Mouse (Mus musculus): ENCODE measurements around the gene Prss53. TPM values are rescaled to one million over a fixed set of nuclear protein-coding genes. Genes with fewer than 3 reads are reported as not detected.

Prss53 gene
- polyA plus RNA-seq, 1 experiment: not detected

GRCm38 (mm10) chr7:127919290-127919689 lies 28.5 kb upstream of the Prss53 start:
- TF ChIP-seq POLR2A (IDR thresholded peaks at IDR 0.05; ENCODE audit: insufficient read depth, low read depth, low read length) (no peak), CTCF (IDR thresholded peaks at IDR 0.05; ENCODE audit: insufficient read depth, low read depth, low read length) (no peak)
- no peak overlapping the region for H3K4me3 ChIP-seq (ENCODE audit: insufficient read depth, low read depth, low read length)
- no peak overlapping the region for H3K27ac ChIP-seq (ENCODE audit: insufficient read depth, low read depth, low read length)
- WGBS: 76% methylated on average over 7 of the region's 7 CpGs
- no peaks in the 10 kb centered on the region for H3K4me1 ChIP-seq (ENCODE audit: control insufficient read depth, insufficient read depth, low read length)

GRCm38 (mm10) chr7:127918203-127918602 lies 27.4 kb upstream of the Prss53 start:
- WGBS: 55% methylated on average over 3 of the region's 3 CpGs
- Histone ChIP-seq H3K4me1 (ENCODE audit: control insufficient read depth, insufficient read depth, low read length) (no peaks in the 10 kb centered on the region; the same call in 1 of the 2 replicates), H3K4me3 (ENCODE audit: insufficient read depth, low read depth, low read length) (no peak overlapping the region), H3K27ac (ENCODE audit: insufficient read depth, low read depth, low read length) (no peak overlapping the region)
- TF ChIP-seq CTCF (IDR thresholded peaks at IDR 0.05; ENCODE audit: insufficient read depth, low read depth, low read length) (no peak), POLR2A (IDR thresholded peaks at IDR 0.05; ENCODE audit: insufficient read depth, low read depth, low read length) (no peak)

GRCm38 (mm10) chr7:127915293-127915692 lies 24.5 kb upstream of the Prss53 start:
- no peak overlapping the region for H3K27ac ChIP-seq (ENCODE audit: insufficient read depth, low read depth, low read length)
- H3K4me3 ChIP-seq (ENCODE audit: insufficient read depth, low read depth, low read length): no peak overlapping the region
- 93% methylated on average over 12 of the region's 12 CpGs for WGBS
- TF ChIP-seq POLR2A (IDR thresholded peaks at IDR 0.05; ENCODE audit: insufficient read depth, low read depth, low read length): no peak
- no peak for TF ChIP-seq CTCF (IDR thresholded peaks at IDR 0.05; ENCODE audit: insufficient read depth, low read depth, low read length)
- H3K4me1 ChIP-seq (ENCODE audit: control insufficient read depth, insufficient read depth, low read length): no peaks in the 10 kb centered on the region; the same call in 1 of the 2 replicates

- Histone ChIP-seq H3K4me1 (ENCODE audit: control insufficient read depth, insufficient read depth, low read length) (no peaks in the 10 kb centered on the region; the same call in 1 of the 2 replicates), H3K4me3 (ENCODE audit: insufficient read depth, low read depth, low read length) (peak overlapping the region; percentile 68), H3K27ac (ENCODE audit: insufficient read depth, low read depth, low read length) (no peak overlapping the region)
- no peak for TF ChIP-seq POLR2A (IDR thresholded peaks at IDR 0.05; ENCODE audit: insufficient read depth, low read depth, low read length)
- no peak for TF ChIP-seq CTCF (IDR thresholded peaks at IDR 0.05; ENCODE audit: insufficient read depth, low read depth, low read length)
- WGBS: 25% methylated on average over 4 of the region's 4 CpGs
These were observed 22.2 kb upstream of the Prss53 start for GRCm38 (mm10) chr7:127912938-127913337.

GRCm38 (mm10) chr7:127912190-127912871 lies 21.6 kb upstream of the Prss53 start, which contains the start of gene Kat8:
Gene Kat8 (plus strand): TSS chr7:127912516.
- TF ChIP-seq CTCF (IDR thresholded peaks at IDR 0.05; ENCODE audit: insufficient read depth, low read depth, low read length) (no peak), POLR2A (IDR thresholded peaks at IDR 0.05; ENCODE audit: insufficient read depth, low read depth, low read length) (peak; percentile 72)
- Histone ChIP-seq H3K4me1 (ENCODE audit: control insufficient read depth, insufficient read depth, low read length) (no peaks in the 10 kb centered on the region; the same call in 1 of the 2 replicates), H3K27ac (ENCODE audit: insufficient read depth, low read depth, low read length) (peak within 1 kb of the TSS; percentile 88), H3K4me3 (ENCODE audit: insufficient read depth, low read depth, low read length) (peak within 1 kb of the TSS; percentile 68)
- under 1% methylated on average over 40 of the region's 40 CpGs for WGBS

DNA sequence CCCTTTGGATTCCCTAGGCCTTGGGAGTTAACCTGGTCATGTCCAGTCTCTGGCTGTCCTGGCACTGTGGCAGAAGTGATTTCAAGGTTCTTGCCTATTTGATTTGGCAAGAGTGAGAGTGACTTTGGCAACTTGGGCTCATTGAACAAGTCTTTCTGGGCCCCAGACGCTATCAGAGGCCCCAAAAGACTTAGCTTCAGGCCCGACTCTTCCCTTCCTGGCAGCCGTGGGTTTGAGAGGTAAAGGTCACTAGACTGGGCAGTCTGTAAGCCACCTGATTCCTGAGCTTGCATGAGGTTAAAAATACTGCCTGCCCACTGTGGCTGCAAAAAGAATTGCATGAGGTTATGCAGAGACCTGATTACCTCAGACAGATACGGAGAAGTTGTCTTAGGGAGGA lies 17.9 kb upstream of the Prss53 start:
- TF ChIP-seq CTCF (IDR thresholded peaks at IDR 0.05; ENCODE audit: insufficient read depth, low read depth, low read length) (no peak), POLR2A (IDR thresholded peaks at IDR 0.05; ENCODE audit: insufficient read depth, low read depth, low read length) (no peak)
- 90% methylated on average over 4 of the region's 4 CpGs for WGBS
- peaks cover 12% of the 10 kb centered on the region for H3K4me1 ChIP-seq (ENCODE audit: control insufficient read depth, insufficient read depth, low read length)

DNA sequence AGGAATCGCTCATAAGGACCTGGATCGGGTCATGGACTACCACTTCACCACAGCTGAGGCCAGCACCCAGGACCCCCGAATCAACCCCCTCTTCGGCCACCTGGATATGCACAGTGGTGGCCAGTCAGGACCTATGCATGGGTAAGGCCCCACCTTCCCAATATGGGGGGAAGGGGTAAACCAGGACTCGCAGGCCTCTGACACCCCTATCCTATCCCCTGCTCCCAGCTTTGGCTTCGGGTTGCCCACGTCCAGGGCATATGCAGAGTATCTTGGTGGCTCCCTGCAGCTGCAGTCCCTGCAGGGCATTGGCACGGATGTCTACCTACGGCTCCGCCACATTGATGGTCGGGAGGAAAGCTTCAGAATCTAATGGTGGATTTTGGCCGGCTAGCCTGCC lies 17.2 kb upstream of the Prss53 start:
- H3K27ac ChIP-seq (ENCODE audit: insufficient read depth, low read depth, low read length): no peak overlapping the region
- TF ChIP-seq CTCF (IDR thresholded peaks at IDR 0.05; ENCODE audit: insufficient read depth, low read depth, low read length) (no peak), POLR2A (IDR thresholded peaks at IDR 0.05; ENCODE audit: insufficient read depth, low read depth, low read length) (no peak)
- WGBS: 91% methylated on average over 12 of the region's 12 CpGs
- H3K4me3 ChIP-seq (ENCODE audit: insufficient read depth, low read depth, low read length): no peak overlapping the region
- peaks cover 12% of the 10 kb centered on the region for H3K4me1 ChIP-seq (ENCODE audit: control insufficient read depth, insufficient read depth, low read length)

More for the DNA sequence above, 17.9 kb upstream of the Prss53 start:
- no peak overlapping the region for H3K27ac ChIP-seq (ENCODE audit: insufficient read depth, low read depth, low read length)
- no peak overlapping the region for H3K4me3 ChIP-seq (ENCODE audit: insufficient read depth, low read depth, low read length)

- TF ChIP-seq CTCF (IDR thresholded peaks at IDR 0.05; ENCODE audit: insufficient read depth, low read depth, low read length) (no peak), POLR2A (IDR thresholded peaks at IDR 0.05; ENCODE audit: insufficient read depth, low read depth, low read length) (peak; percentile 79)
- peak within 1 kb of the TSS; percentile 91 for H3K4me3 ChIP-seq (ENCODE audit: insufficient read depth, low read depth, low read length)
- peaks cover 12% of the 10 kb centered on the region for H3K4me1 ChIP-seq (ENCODE audit: control insufficient read depth, insufficient read depth, low read length)
- WGBS: 4% methylated on average over 38 of the region's 38 CpGs
- H3K27ac ChIP-seq (ENCODE audit: insufficient read depth, low read depth, low read length): peak within 1 kb of the TSS; percentile 97
These were observed 13.4 kb upstream of the Prss53 start, which contains the start of gene Bckdk for GRCm38 (mm10) chr7:127903971-127904796. Gene Bckdk (plus strand): TSS chr7:127904082.

- Histone ChIP-seq H3K4me3 (ENCODE audit: insufficient read depth, low read depth, low read length) (no peak overlapping the region), H3K4me1 (ENCODE audit: control insufficient read depth, insufficient read depth, low read length) (peaks cover 12% of the 10 kb centered on the region), H3K27ac (ENCODE audit: insufficient read depth, low read depth, low read length) (no peak overlapping the region)
- TF ChIP-seq CTCF (IDR thresholded peaks at IDR 0.05; ENCODE audit: insufficient read depth, low read depth, low read length) (no peak), POLR2A (IDR thresholded peaks at IDR 0.05; ENCODE audit: insufficient read depth, low read depth, low read length) (no peak)
- 78% methylated on average over 2 of the region's 2 CpGs for WGBS
These were observed 11.0 kb upstream of the Prss53 start for GRCm38 (mm10) chr7:127901772-127902171.

Data from olfactory bulb, adult 2 months (tissue).